Mouse (Mus musculus) liver, embryonic 12.5 days (tissue): ENCODE data around the gene Rps6kc1. TPM values are rescaled to one million over a fixed set of nuclear protein-coding genes. Genes with fewer than 3 reads are reported as not detected.

Experiments
- polyA plus RNA-seq: library from polyadenylated mRNA; unstranded; fragments of >200 nt; fragmentation: Nextera tagmentation; extraction: Ambion mirVana; gene quantifications from 2 replicates; pipeline ENCODE4 v1.2.1, GENCODE M21; 2016

Rps6kc1 gene
- polyA plus RNA-seq, 1 experiment from 2014 or later, result 5.7 TPM

Other genes with a start within 250 kb of the Rps6kc1 start
- gene Angel2, start 13.3 kb upstream of the Rps6kc1 start, polyA plus RNA-seq, result 21.4 and 23.6 TPM in 2 replicates
- 3.9 and 4.0 TPM in 2 replicates for gene Vash2, start 67.5 kb upstream of the Rps6kc1 start, polyA plus RNA-seq
- 7.5 and 7.6 TPM in 2 replicates for gene Flvcr1, start 114.4 kb upstream of the Rps6kc1 start, polyA plus RNA-seq
- gene Spata45, start 124.9 kb upstream of the Rps6kc1 start, polyA plus RNA-seq, result not detected in 2 replicates
- 8.9 and 9.8 TPM in 2 replicates for gene Tatdn3, start 151.2 kb upstream of the Rps6kc1 start, polyA plus RNA-seq
- 22.0 and 24.2 TPM in 2 replicates for gene Nsl1, start 151.2 kb upstream of the Rps6kc1 start, polyA plus RNA-seq
- 2.6 and 3.7 TPM in 2 replicates for gene Batf3, start 186.1 kb upstream of the Rps6kc1 start, polyA plus RNA-seq